Mouse (Mus musculus) ES-CJ7 (cell line): ENCODE data around the gene Nr2f6.

Experiments
- DNase-seq: peaks from one replicate; pipeline ENCODE4 v3.0.0; 2011; ENCODE audit warnings: low read depth, low spot score

Gene Nr2f6

DNA sequence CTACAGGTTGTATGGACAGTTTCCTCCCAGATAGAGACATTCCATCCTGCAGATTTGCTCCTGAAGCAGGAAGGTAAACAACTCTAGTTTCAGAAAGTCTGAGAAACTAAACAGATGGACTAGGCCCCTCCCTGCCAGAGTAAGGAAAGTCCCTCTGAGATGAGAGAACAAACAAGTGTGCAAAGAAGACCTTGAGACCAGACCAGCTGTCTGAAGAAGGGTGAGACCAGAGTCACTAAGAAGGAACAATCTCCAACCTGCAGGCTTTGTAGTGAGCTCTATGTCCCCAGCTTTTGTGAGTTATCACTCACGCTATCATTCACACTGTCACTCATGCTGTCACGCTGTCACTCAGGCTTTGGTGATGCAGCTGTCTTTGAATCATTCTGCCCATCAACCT lies 9.9 kb upstream of the Nr2f6 start:
- DNase-seq: no peak

GRCm38 (mm10) chr8:71388267-71388666 lies 6.5 kb upstream of the Nr2f6 start:
- no peak for DNase-seq

DNA sequence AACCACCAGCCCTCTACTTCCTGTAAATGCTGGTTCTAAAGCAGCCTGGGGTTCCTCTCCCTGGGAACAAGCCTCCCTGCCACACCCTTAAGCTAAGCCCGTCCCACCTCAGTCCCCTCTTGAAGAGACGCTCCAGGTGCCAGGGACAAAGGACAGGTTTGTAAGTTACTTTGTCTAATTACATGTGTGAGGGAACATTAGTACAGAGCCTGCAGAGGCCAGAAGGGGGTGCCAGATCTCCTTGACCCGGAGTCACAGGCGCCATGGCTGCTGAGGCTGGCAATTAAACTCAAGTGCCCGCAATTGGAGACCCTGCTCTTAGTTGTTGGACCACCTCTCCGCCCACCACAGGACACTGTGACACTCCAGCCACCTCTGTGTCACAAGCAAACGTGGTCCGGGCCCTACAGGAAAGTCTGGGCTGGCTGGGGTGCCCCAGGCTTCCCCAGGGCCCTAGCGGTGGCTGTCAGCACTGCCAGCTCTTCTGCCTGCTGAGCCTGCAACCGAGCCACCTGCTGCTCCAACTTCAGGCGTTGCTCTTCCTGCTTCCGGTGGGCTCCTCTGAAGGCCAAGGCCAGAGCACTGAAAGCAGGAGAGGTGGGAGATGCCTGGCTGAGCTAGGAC lies 3.6 kb upstream of the Nr2f6 start:
- peak; percentile 92 for DNase-seq

DNA sequence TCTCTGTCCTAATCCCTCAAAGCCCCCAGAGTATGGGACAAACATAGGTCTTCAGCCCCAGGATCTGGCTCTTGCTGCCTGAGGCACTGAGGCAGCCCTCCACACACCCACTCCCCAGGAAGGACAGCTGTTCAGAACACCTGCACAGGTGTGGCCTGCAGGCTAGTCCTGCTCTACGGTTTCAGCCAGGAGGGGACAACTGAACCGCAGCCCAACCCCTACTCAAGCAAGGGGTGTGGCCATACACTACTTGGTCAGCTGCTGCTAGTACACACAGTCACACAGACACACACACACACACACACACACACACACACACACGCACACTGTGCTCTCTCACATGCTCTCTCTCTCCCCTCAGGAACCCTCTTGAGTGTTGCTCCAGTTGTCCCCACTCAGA lies 2.1 kb upstream of the Nr2f6 start:
- no peak for DNase-seq

DNA sequence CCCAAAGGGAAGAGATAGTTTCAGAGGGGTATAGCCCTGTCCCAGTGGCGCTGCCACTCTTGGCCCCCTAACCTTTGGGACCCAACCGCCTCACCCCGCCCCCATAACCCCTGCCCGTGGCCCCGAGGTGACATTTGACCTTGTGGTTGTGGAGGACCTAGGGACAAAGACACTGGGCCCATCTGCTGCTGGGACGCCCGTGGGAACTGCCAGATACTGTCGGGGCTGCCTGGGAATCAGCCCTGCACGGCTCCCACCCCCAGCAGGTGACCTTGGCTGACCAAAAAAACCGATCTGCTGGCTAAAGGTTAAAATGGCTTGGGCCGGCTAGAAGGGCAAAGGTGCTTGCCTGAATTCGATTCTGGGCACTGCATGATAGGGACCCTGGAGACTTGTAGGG lies 1.6 kb upstream of the Nr2f6 start:
- no peak for DNase-seq

GRCm38 (mm10) chr8:71381971-71382961 lies 506 bp upstream of the Nr2f6 start:
- peak; percentile 84 for DNase-seq

- no peak for DNase-seq
Measured at GRCm38 (mm10) chr8:71380178-71381171, 1.3 kb downstream of the Nr2f6 start.

- no peak for DNase-seq
Measured at GRCm38 (mm10) chr8:71379512-71380075, 2.2 kb downstream of the Nr2f6 start.

GRCm38 (mm10) chr8:71379008-71379407 lies 2.8 kb downstream of the Nr2f6 start:
- DNase-seq: no peak

DNA sequence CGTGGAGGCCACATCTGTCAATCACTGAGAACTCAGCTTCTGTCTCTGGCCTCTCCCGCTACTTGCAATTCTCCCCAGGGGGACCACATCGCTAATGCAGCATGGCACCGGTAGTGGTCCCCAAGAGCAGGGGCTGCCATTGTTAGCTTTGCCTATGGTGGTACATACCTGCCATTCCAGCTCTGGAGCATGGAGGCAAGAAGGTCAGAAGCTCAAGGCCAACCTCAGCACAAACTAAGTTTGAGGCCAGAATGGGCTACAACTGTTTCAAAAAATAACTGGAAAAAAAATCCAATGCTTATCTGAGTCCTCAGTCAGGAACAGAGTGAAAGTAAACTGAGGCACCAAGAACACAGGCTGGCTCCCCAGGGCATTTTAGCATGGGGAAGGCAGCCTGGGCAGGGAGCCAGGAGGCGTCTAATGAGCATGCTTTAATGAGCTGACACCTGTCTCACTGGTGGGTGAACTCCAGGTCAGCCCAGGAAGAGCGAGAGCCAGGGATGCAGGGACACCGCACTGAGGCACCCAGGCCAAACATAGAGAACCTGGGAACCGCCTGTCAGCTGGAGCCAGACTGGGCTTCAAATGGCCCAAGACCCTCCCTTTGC lies 5.2 kb downstream of the Nr2f6 start:
- DNase-seq: no peak

GRCm38 (mm10) chr8:71375581-71376422 lies 6.0 kb downstream of the Nr2f6 start:
- DNase-seq: peak; percentile 95

GRCm38 (mm10) chr8:71374616-71375206 lies 7.0 kb downstream of the Nr2f6 start:
- DNase-seq: peak; percentile 59

DNA sequence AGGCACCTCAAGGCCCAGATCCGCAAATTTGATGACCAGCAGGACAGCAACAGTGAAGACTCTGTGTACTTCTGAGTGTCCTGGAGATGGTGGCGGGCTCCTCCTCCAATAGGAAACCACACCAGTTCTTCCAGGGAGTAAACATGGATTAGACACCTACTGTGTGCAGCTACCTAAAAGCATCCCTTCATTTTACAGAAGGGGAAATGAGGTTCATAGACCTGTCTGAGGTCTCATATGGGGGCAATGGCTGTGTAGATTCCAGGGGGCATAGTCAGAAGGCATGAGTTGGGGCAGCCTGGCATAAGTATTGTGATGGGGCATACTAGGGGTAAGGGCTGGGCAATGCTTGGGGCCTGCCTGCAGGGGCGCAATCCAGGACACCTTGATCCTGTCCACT lies 8.8 kb downstream of the Nr2f6 start:
- no peak for DNase-seq

DNA sequence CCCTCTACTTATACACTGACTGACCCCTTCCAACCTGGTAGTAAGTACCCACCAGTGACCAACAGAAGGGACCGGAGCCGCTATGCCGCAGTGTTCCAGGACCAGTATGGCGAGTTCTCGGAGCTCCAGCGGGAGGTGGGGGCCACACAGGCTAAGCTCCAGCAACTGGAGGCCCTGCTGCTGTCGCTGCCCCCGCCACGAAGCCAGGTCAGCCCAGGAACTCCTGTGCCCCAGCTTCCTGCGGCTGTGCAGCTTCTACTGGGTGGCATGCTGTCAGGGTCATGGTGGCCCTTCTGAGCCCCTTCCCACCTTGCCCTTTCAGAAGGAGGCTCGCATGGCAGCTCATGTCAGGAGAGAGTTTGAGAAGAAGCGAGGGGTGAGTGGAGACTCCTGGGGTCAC lies 9.3 kb downstream of the Nr2f6 start:
- no peak for DNase-seq

- peak; percentile 100 for DNase-seq
Measured at GRCm38 (mm10) chr8:71371236-71371848, 10.4 kb downstream of the Nr2f6 start, which contains the start of gene Ocel1. Ocel1 (plus strand) TSS chr8:71371298.

GRCm38 (mm10) chr8:71370711-71371235 lies 11.0 kb downstream of the Nr2f6 start:
- DNase-seq: no peak

DNA sequence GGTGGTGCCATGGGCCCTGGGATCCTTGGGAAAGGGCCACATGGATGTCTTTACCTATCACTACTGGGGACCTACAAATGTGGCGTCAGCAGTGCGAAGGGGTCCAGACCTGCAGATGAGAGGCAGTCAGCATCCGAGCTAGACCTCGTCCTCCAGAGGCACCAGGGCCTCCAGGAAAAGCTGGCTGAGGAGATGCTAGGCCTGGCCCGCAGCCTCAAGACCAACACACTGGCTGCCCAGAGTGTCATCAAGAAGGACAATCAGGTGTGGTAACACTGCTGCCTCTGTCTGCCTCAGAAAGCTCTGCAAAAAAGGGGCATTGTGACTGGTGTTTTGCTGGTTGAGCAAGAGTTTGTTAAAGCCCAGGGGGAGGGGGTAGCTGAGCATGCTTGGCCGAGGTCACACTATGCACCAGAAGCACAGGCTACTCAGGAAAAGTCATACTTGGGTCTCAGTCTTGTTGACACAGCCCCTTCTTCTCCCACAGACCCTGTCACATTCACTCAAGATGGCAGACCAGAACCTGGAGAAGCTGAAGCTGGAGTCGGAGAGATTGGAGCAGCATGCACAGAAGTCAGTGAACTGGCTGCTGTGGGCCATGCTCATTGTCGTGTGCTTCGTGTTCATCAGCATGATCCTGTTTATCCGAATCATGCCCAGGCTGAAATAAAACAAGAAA lies 12.6 kb downstream of the Nr2f6 start:
- DNase-seq: no peak

DNA sequence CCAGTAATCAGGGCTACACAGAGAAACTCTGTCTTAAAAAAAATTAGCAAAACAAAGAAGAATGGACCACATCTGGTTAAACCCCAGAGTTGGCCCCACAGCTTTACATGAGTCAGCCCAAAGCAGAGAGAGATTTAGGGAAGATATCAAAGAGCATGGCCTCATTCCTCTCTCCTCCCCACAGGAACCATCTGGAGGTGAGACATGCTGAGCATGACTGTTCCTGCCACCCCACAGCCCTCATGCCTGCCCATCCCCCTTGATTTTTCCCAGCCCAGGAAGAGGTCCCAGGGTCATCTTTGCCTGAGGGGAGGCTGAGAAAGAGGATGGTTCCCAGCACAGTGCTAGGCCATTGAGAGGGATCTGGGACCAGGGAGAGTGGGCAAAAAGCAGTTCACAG lies 13.4 kb downstream of the Nr2f6 start:
- no peak for DNase-seq
